Mouse (Mus musculus): ENCODE results near the gene Cdc42ep1. TPM values are rescaled to one million over a fixed set of nuclear protein-coding genes. Genes with fewer than 3 reads are reported as not detected.

Cdc42ep1 gene
- polyA plus RNA-seq (2014; fragmentation: Illumina TruSeq; extraction: RNeasy Lipid Tissue Mini Kit (QIAGEN cat#74804); ENCODE audit: low read depth, low replicate concordance) = 0.16 TPM

GRCm38 (mm10) chr15:78842371-78843163, at the start of gene Cdc42ep1:
Gene Cdc42ep1 (plus strand): TSS chr15:78842624.

GRCm38 (mm10) chr15:78802776-78803391, 39.5 kb upstream of the Cdc42ep1 start, which contains the start of gene Card10:
Gene Card10 (minus strand): TSS chr15:78803042.

GRCm38 (mm10) chr15:78855303-78855965, 13.0 kb downstream of the Cdc42ep1 start, which contains the start of gene Lgals2:
Gene Lgals2 (minus strand): TSS chr15:78855529.

GRCm38 (mm10) chr15:78876991-78877809, 34.8 kb downstream of the Cdc42ep1 start, which contains the start of gene Gga1:
Gene Gga1 (plus strand): TSS chr15:78877190.

GRCm38 (mm10) chr15:78899409-78899739, 57.0 kb downstream of the Cdc42ep1 start, which contains the start of gene Gm49510:
Gene Gm49510 (plus strand): TSS chr15:78899667.

GRCm38 (mm10) chr15:78899740-78900584, 57.5 kb downstream of the Cdc42ep1 start, which contains the start of gene Sh3bp1:
Gene Sh3bp1 (plus strand): TSS chr15:78899768.

Other genes starting within 250 kb of the Cdc42ep1 start
- gene Cyth4, start 245.6 kb upstream of the Cdc42ep1 start, polyA plus RNA-seq (2014; fragmentation: Illumina TruSeq; extraction: RNeasy Lipid Tissue Mini Kit (QIAGEN cat#74804); ENCODE audit: low read depth, low replicate concordance) = 0.97 TPM
- gene Elfn2, start 123.9 kb upstream of the Cdc42ep1 start, polyA plus RNA-seq (2014; fragmentation: Illumina TruSeq; extraction: RNeasy Lipid Tissue Mini Kit (QIAGEN cat#74804); ENCODE audit: low read depth, low replicate concordance) = not detected
- not detected for gene Mfng, start 69.1 kb upstream of the Cdc42ep1 start, polyA plus RNA-seq (2014; fragmentation: Illumina TruSeq; extraction: RNeasy Lipid Tissue Mini Kit (QIAGEN cat#74804); ENCODE audit: low read depth, low replicate concordance)
- gene Card10, start 39.6 kb upstream of the Cdc42ep1 start, polyA plus RNA-seq (2014; fragmentation: Illumina TruSeq; extraction: RNeasy Lipid Tissue Mini Kit (QIAGEN cat#74804); ENCODE audit: low read depth, low replicate concordance) = 1.2 TPM
- gene Lgals2, start 12.9 kb downstream of the Cdc42ep1 start, polyA plus RNA-seq (2014; fragmentation: Illumina TruSeq; extraction: RNeasy Lipid Tissue Mini Kit (QIAGEN cat#74804); ENCODE audit: low read depth, low replicate concordance) = not detected
- gene Gga1, start 34.6 kb downstream of the Cdc42ep1 start, polyA plus RNA-seq (2014; fragmentation: Illumina TruSeq; extraction: RNeasy Lipid Tissue Mini Kit (QIAGEN cat#74804); ENCODE audit: low read depth, low replicate concordance) = 0.20 TPM
- not detected for gene Gm49510, start 57.0 kb downstream of the Cdc42ep1 start, polyA plus RNA-seq (2014; fragmentation: Illumina TruSeq; extraction: RNeasy Lipid Tissue Mini Kit (QIAGEN cat#74804); ENCODE audit: low read depth, low replicate concordance)
- gene Sh3bp1, start 57.1 kb downstream of the Cdc42ep1 start, polyA plus RNA-seq (2014; fragmentation: Illumina TruSeq; extraction: RNeasy Lipid Tissue Mini Kit (QIAGEN cat#74804); ENCODE audit: low read depth, low replicate concordance) = 0.93 TPM
- not detected for gene Pdxp, start 71.3 kb downstream of the Cdc42ep1 start, polyA plus RNA-seq (2014; fragmentation: Illumina TruSeq; extraction: RNeasy Lipid Tissue Mini Kit (QIAGEN cat#74804); ENCODE audit: low read depth, low replicate concordance)
- gene Lgals1, start 84.1 kb downstream of the Cdc42ep1 start, polyA plus RNA-seq (2014; fragmentation: Illumina TruSeq; extraction: RNeasy Lipid Tissue Mini Kit (QIAGEN cat#74804); ENCODE audit: low read depth, low replicate concordance) = 1.1 TPM
- 2.5 TPM for gene Nol12, start 92.3 kb downstream of the Cdc42ep1 start, polyA plus RNA-seq (2014; fragmentation: Illumina TruSeq; extraction: RNeasy Lipid Tissue Mini Kit (QIAGEN cat#74804); ENCODE audit: low read depth, low replicate concordance)
- gene Triobp, start 105.1 kb downstream of the Cdc42ep1 start, polyA plus RNA-seq (2014; fragmentation: Illumina TruSeq; extraction: RNeasy Lipid Tissue Mini Kit (QIAGEN cat#74804); ENCODE audit: low read depth, low replicate concordance) = 1.7 TPM
- 177 TPM for gene H1f0, start 185.8 kb downstream of the Cdc42ep1 start, polyA plus RNA-seq (2014; fragmentation: Illumina TruSeq; extraction: RNeasy Lipid Tissue Mini Kit (QIAGEN cat#74804); ENCODE audit: low read depth, low replicate concordance)
- gene Galr3, start 199.3 kb downstream of the Cdc42ep1 start, polyA plus RNA-seq (2014; fragmentation: Illumina TruSeq; extraction: RNeasy Lipid Tissue Mini Kit (QIAGEN cat#74804); ENCODE audit: low read depth, low replicate concordance) = not detected
- 1.1 TPM for gene Ankrd54, start 220.3 kb downstream of the Cdc42ep1 start, polyA plus RNA-seq (2014; fragmentation: Illumina TruSeq; extraction: RNeasy Lipid Tissue Mini Kit (QIAGEN cat#74804); ENCODE audit: low read depth, low replicate concordance)
- gene Eif3l, start 232.6 kb downstream of the Cdc42ep1 start, polyA plus RNA-seq (2014; fragmentation: Illumina TruSeq; extraction: RNeasy Lipid Tissue Mini Kit (QIAGEN cat#74804); ENCODE audit: low read depth, low replicate concordance) = 82.4 TPM